Mouse (Mus musculus): ENCODE measurements around the gene Gm28897.
"Not testable (repeated sequence)": the region's sequence is repeated elsewhere in the genome, so short reads cannot be mapped to it uniquely, and the experiment has no call there.

DNA sequence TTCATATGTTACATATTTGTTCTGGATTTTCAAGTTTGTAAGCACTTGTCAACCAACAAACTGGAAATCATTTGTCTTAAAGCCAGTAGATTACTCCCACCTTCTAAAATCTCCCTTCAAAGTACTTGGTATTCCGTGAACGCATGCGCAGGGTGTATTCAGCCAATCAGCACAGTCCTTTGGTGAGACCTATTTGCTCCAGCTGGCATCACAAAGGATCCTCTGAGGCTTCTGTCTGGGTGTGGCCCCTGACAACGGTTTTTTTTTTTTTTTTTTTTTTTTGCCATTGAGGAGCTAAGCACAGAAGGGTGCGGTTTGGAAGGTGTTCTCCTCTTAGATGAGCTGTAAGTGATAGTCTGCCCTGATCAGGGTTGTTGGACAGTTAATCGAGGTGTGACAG, at the start of gene Gm28897:
- TF ChIP-seq CTCF, EP300 (IDR thresholded peaks at IDR 0.05): not testable (repeated sequence)

All from lung, postnatal 0 days (tissue).